Mouse (Mus musculus): ENCODE data around the gene Psmg3. TPM values are rescaled to one million over a fixed set of nuclear protein-coding genes. Genes with fewer than 3 reads are reported as not detected.

Psmg3 gene
- total RNA-seq, 1 experiment from 2014 or later: 7.3 TPM

DNA sequence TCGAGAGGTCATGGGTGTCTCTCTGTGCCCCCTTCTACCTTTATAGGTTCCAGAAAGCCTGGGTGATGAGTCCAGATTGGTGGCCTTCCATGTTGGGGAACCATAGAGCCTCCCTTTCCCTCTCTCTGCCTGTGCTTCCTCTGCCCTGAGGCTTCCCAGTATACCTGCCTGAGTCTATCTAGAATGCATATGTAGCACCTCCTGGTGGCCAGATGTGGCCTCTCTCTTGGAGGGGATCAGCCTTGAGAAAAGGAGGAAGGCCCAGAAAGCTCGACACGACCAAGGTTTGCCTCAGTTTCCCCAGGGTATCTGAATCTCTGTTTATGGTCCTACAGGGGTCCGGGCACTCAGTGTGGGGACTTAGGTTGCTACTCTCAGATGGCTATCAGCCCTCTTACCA is 7.9 kb downstream of the Psmg3 start:
- ATAC-seq (replicated peaks in 1 of 2; ENCODE audit: insufficient read depth in 1 of 2, low FRiP score in 2 of 2, low TSS enrichment in 1 of 2, low read depth in 1 of 2, poor library complexity in 2 of 2, severe bottlenecking in 2 of 2): peak; percentile 34 to 63; a peak in 2 of 4 replicates

DNA sequence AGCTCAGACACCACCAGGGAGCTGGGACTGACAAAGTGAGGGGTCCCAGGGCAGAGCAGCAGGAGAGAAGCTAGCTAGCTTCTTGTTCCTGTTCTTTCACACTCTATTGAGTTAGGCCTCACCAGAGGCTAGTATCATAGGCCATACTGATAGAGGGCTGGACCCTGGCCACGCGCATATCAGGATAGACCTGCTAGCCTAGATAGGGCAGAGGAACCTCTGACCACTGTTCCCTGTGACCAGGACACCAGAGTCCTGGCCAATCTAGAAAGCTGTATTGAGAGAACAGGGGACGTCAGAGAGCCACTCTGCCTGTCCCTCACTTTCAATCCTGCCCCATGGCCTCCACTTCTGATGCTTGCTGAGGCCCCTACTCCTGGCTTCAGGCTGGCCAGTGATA is 8.6 kb downstream of the Psmg3 start:
- ATAC-seq (replicated peaks in 1 of 2; ENCODE audit: insufficient read depth in 1 of 2, low FRiP score in 2 of 2, low TSS enrichment in 1 of 2, low read depth in 1 of 2, poor library complexity in 2 of 2, severe bottlenecking in 2 of 2): no peak

DNA sequence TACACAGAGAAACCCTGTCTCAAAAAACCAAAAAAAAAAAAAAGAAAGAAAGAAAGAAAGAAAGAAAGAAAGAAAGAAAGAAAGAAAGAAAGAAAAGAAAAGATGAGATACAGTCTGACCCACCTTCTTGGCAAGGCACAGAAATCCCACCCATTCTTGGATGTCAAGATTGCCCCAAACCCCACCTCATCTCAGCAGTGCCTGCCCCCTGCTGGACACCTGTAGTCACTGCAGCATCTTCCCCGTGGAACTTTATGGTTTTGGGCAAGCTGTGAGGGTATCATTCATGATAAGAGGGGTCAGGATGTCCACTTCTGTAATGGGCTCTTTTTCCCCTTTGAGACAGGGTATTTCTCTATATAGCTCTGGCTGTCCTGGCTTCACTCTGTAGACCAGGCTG is 9.4 kb downstream of the Psmg3 start:
- ATAC-seq (replicated peaks in 1 of 2; ENCODE audit: insufficient read depth in 1 of 2, low FRiP score in 2 of 2, low TSS enrichment in 1 of 2, low read depth in 1 of 2, poor library complexity in 2 of 2, severe bottlenecking in 2 of 2): peak in 1 of 2 experiments; percentile 34; a peak in 1 of 4 replicates

DNA sequence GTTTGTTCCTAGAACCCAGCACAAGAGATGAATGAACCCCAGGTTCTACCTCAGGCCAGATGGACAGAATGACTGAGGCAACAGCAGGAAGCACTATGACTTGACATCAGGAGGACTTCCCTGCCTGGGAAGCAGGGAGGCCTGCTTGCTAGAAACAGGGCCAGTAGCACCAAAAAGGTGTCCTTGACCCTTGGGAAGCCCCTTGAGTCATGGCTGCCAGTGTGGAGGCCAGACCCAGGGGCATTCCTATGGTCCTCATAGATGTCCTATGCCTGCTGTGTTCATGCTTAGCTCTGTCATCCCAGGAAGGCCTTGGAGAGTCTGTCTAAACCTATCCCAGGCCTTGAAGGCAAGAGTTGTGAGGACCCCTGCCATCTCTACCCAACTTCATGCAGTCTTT is 10.2 kb downstream of the Psmg3 start:
- no peak for ATAC-seq (replicated peaks in 1 of 2; ENCODE audit: insufficient read depth in 1 of 2, low FRiP score in 2 of 2, low TSS enrichment in 1 of 2, low read depth in 1 of 2, poor library complexity in 2 of 2, severe bottlenecking in 2 of 2)

DNA sequence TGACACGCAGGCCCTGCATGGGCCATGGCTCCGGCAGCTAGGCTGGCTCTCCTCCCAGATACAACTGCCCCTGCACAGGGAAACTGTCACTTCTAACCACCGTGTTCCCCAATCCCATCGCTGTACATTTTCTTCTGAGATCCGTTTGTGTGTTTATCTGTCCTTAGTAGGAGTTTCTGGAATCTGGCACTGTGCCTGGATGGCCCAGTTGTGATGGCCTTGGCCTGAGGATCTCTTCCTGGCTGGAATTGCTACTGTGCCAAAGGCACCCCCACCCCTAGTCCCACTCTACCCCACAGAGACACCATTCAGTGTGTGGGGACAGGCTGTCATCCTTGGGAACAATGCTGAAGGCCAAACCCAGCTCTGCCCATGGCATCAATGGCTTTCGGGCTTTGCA is 10.7 kb downstream of the Psmg3 start:
- no peak for ATAC-seq (replicated peaks in 1 of 2; ENCODE audit: insufficient read depth in 1 of 2, low FRiP score in 2 of 2, low TSS enrichment in 1 of 2, low read depth in 1 of 2, poor library complexity in 2 of 2, severe bottlenecking in 2 of 2)

DNA sequence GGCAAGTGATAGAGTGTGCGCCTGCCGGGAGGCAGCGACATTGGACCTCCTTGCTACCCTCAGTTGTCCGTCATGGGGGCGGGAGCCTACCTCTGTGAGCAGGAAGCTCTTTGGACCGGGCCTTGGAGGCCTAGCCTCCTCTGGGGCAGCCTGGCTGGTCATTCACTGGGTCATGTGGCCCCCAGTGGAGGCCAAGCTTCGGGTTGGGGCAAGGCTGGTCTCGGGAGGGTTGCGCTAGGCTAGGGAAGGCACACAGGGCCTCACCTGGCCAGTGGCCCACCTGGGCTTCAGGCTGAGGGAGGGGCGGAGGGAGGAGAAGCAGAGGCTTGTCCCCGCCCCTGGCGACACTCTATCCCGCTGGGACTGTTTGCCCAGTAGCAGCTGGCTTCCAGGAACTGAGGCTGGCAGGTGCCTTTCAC is 12.7 kb downstream of the Psmg3 start:
- no peak for ATAC-seq (replicated peaks in 1 of 2; ENCODE audit: insufficient read depth in 1 of 2, low FRiP score in 2 of 2, low TSS enrichment in 1 of 2, low read depth in 1 of 2, poor library complexity in 2 of 2, severe bottlenecking in 2 of 2)

DNA sequence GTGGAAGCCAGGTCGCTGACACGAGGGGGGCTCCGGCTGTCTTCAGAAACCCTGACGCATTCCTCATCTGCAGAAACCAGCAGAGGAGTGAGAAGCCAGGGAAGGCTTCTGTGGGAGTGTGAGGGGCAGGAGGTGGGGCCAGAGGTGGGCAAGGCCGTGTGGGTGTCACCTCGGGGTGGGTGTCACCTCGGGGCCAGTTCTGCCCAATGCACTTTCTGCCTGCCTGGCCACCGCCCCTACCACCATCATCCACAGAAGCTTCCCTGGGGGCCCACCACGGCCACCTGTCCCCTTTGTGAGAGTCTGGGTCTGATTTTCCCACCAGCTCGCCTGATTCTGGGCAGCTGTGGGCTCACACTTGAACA is 13.6 kb downstream of the Psmg3 start:
- ATAC-seq (replicated peaks in 1 of 2; ENCODE audit: insufficient read depth in 1 of 2, low FRiP score in 2 of 2, low TSS enrichment in 1 of 2, low read depth in 1 of 2, poor library complexity in 2 of 2, severe bottlenecking in 2 of 2): no peak

DNA sequence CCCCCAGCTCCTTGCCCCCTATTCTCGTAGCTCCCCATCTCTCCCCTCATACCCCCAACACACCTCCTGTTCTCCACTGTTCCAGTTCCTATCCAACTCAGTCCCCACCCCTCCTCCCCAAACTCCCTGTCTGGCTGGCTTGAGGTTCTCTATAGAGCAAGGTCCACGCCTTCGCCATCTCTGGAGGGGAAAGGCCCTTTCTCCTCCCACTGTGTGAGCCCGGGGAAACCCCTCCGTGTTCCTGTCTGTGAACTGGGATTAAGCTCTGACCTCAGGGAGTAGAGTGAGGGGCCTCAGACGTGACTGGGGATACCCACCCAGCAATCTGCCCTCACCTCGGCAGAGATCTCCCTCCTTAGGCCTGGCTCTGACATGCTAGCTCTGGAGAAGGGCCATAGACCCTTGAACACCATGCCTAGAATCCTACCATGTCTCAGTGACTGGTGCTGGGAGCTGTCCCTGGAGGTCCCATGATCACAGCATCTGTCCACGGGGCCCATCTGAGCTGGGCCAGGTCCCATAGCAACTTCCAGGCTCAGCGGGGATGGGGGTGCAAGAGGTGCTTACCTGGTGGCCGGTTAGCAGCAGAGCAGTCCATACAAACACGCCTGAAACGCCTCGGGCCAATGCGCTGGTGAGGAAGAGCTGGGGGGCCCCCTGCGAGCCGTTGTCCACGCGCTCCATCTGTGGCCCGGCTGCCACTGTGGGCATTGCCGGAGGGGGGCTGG is 14.1 kb downstream of the Psmg3 start:
- no peak for ATAC-seq (replicated peaks in 1 of 2; ENCODE audit: insufficient read depth in 1 of 2, low FRiP score in 2 of 2, low TSS enrichment in 1 of 2, low read depth in 1 of 2, poor library complexity in 2 of 2, severe bottlenecking in 2 of 2)

DNA sequence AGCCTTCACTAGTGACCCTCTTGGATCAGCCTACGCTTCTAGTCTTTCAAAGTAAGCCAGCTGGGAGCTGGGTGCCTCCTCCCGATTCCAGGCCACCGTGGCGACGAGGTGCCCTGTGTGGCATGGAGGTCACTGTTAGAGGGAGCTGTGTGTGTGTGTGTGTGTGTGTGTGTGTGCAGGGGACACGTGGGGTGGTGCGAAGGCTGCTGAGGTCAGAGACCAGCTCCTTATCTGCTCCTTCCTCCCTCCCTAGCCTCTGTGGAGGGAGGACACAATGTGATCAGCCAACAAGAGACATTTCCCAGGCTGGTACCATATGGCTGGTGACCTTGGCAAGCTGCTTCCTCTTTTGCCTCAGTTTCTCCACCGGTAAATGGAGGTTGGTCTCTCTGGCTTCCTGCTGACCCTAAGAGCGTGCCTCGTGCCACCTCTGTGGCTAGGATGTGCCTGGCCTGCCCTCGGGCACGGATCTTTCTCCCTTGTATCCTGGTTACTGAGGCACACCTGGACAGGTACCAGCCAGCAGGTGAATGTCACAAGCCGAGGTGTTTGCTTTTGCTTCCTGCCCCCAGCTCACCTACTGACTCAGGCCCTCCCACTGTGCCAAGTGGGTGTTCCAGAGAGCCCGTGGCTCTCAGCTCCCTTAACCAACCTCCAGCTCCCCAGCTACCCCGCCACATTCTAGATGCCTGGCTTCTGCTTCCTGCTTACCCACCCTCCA is 14.8 kb downstream of the Psmg3 start:
- ATAC-seq (replicated peaks in 1 of 2; ENCODE audit: insufficient read depth in 1 of 2, low FRiP score in 2 of 2, low TSS enrichment in 1 of 2, low read depth in 1 of 2, poor library complexity in 2 of 2, severe bottlenecking in 2 of 2): no peak

DNA sequence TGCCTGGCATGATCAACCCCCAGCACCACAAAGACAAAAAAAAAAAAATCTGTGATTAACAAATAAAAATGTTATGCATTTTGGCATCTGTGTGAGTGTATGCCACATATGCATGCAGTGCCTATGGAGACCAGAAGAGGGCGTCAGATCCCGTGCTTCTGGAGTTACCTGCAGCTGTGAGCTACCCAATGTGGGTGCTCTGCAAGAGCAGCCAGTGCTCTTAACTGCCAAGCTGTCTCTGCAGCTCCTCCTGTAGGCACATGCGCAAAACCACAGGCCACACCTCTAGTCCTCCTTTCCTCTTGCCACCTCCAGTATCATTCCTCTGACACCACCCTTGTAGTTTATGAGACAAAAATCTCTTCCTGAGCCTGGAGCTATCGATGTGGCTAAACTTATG is 17.3 kb downstream of the Psmg3 start:
- ATAC-seq (replicated peaks in 1 of 2; ENCODE audit: insufficient read depth in 1 of 2, low FRiP score in 2 of 2, low TSS enrichment in 1 of 2, low read depth in 1 of 2, poor library complexity in 2 of 2, severe bottlenecking in 2 of 2): no peak

DNA sequence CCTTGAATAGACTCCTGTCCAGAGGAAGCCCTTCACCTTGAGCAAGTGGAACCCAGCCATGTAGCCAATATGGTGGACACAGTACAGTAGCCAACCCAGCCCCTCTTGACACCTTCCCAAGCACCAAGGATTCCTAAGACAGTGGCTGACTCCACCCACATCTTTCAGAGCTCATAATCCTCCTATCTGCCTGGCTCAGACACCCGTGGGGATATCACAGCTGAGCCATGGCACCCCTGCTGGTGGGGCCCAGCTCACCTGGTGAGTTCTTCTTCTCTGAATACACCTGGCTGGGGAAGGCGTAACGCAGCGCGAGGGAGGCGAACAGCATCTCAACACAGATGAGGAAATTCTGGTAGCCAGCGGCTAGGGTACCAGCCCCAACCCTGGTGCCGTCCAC is 20.8 kb downstream of the Psmg3 start:
- no peak for ATAC-seq (replicated peaks in 1 of 2; ENCODE audit: insufficient read depth in 1 of 2, low FRiP score in 2 of 2, low TSS enrichment in 1 of 2, low read depth in 1 of 2, poor library complexity in 2 of 2, severe bottlenecking in 2 of 2)

DNA sequence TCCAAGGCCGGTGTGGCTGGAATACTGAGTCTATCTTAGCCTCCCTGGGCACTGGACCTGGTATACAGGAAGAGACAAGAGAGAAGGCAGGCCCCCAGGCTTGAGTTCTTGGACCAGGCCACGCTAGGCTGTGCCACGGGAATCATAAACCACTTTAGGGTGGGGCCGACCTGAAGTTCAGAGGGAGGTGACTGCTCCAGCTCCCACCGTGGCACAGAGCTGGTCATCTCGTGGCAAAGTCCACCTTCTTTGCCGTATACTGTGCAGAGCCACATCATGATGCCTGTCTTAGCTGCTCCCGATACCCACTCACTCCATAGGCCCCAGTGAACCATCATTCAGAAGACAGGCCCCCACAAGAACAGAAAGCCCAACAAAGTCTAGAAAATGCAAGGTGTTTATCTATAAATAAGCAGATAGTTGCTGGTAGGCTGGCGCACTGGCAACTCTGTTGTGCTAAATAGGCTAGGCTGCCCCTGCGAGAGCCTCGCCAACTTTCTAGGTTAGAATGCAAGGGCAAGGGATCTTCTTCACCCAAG is 22.0 kb downstream of the Psmg3 start:
- peak in 1 of 2 experiments; percentile 2; a peak in 1 of 4 replicates for ATAC-seq (replicated peaks in 1 of 2; ENCODE audit: insufficient read depth in 1 of 2, low FRiP score in 2 of 2, low TSS enrichment in 1 of 2, low read depth in 1 of 2, poor library complexity in 2 of 2, severe bottlenecking in 2 of 2)

DNA sequence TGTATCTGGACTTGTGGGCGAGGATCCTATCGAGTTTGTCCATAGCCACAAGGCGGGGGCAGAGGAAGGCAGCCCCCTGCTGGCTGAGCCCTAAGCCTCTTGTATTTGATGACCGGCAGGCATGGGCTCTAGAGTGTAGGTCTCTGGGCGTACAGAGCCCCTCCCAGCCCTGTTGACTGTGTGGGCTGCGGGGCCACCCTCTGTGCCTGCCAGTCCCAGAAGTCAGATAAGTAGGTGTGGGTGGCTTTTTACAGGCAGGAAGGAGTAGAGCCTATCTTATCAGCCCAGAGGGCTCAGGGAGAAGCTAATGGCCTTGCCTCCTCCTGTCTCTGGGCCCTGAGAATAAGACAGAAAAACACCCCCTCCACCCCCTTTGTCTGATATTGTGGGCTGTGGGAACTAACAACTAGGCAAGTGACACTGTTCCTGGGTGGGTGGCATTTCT is 22.6 kb downstream of the Psmg3 start:
- ATAC-seq (replicated peaks in 1 of 2; ENCODE audit: insufficient read depth in 1 of 2, low FRiP score in 2 of 2, low TSS enrichment in 1 of 2, low read depth in 1 of 2, poor library complexity in 2 of 2, severe bottlenecking in 2 of 2): peak; percentile 50 to 63

DNA sequence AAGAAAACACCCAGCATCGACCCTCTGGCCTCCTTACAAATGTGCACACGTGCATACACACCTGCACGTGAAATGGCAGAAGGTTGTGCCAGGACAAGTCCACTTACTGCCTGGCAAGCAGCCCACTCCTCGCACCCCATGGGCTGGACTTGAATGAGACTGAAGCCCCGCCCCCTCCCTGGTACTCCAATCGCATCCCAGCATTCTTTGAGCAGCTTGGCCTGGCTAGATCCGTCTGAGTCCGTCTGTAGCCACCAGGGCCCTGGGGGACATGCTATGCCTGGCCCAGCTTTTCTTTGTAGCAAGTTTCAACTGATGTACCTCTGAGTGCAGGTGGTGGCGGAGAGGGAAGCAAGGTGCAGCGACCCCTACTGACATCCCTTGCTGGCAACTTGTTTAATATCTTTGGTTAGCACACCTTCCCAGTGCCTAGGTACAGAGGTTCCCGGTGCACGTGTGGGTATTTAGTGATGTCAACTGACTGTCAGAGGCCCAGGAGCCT is 23.0 kb downstream of the Psmg3 start:
- peak; percentile 24 to 45 for ATAC-seq (replicated peaks in 1 of 2; ENCODE audit: insufficient read depth in 1 of 2, low FRiP score in 2 of 2, low TSS enrichment in 1 of 2, low read depth in 1 of 2, poor library complexity in 2 of 2, severe bottlenecking in 2 of 2)

DNA sequence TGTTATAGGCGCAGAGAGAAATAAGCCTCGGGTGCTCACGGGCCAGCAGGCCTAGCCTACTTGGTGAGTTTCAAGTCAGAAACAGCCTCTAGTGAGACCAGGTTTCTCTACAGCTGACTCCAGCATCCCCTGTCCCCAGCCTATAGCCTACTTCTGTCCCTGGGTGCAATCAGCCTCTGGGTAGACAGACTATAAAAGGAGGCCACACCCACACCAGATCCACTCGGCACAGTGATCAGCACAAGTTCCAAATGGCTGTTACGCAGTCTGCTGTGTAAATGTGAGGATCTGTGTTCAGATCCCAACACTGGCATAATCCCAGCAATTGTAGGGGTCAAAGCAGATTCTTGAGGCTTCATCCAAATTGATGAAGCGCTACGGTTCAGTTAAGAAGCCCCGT is 23.5 kb downstream of the Psmg3 start:
- no peak for ATAC-seq (replicated peaks in 1 of 2; ENCODE audit: insufficient read depth in 1 of 2, low FRiP score in 2 of 2, low TSS enrichment in 1 of 2, low read depth in 1 of 2, poor library complexity in 2 of 2, severe bottlenecking in 2 of 2)

DNA sequence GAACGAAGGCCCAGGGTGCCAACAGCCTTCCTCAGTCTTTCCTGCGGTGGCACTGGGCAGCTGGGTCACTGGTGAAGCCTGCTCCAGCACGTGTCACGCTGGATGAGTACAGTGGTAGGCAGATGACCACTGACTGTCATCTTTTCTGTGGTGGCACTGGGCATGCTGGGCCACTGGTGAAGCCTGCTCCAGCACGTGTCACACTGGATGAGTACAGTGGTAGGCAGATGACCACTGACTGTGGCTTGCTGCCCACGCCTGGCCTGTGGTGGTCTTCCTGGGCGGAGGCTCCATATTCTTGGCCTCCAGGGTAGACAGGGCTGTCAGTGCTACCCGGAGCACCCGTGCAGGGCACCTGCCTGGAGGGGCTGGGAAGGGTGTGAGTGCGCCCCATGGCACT is 24.8 kb downstream of the Psmg3 start:
- no peak for ATAC-seq (replicated peaks in 1 of 2; ENCODE audit: insufficient read depth in 1 of 2, low FRiP score in 2 of 2, low TSS enrichment in 1 of 2, low read depth in 1 of 2, poor library complexity in 2 of 2, severe bottlenecking in 2 of 2)

DNA sequence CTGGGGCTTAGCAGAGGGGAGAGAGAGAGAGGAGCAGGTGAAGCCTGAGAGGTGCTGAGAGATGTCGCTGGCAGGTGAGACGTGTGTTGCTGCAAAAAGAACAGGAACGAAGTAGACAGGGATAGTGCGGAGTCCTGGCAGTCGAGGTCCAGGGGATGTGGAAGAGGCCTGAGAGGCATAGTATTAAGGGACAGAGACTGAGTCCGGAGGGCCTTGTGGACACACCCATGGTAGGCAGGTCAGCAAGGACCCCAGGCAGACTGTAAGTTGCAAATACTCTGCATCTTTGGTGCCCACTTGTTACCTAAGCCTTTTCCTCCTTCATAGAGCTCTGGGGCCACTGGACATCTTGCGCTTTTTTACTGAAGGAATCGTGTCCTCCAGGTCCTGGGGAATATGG is 25.5 kb downstream of the Psmg3 start:
- no peak for ATAC-seq (replicated peaks in 1 of 2; ENCODE audit: insufficient read depth in 1 of 2, low FRiP score in 2 of 2, low TSS enrichment in 1 of 2, low read depth in 1 of 2, poor library complexity in 2 of 2, severe bottlenecking in 2 of 2)

DNA sequence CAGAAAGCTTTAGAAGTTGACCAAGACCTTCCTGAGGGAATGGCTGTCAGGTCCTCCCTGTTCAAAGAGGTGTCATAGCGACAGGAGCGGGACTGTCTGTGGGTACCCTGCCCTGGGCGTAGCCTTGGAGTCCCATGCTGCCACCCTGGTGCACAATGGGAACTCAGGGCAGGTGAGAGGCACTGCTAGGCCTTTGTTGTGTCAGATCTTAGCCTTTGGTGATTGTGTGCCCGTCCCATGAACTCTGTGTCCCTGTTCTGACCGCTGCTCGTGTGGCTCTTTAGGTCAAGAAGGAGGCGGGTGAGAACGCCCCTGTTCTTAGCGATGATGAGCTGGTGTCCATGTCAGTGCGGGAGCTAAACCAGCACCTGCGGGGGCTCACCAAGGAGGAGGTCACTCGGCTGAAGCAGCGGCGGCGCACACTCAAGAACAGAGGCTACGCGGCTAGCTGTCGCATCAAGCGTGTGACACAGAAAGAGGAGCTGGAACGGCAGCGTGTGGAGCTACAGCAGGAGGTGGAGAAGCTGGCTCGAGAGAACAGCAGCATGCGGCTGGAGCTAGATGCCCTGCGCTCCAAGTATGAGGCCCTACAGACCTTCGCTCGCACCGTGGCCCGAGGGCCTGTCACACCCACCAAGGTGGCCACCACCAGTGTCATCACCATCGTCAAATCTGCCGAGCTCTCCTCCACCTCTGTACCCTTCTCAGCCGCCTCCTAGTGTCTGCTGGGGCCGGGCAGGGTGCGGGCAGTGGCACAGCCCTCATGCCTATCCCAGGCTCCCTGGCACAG is 26.7 kb downstream of the Psmg3 start:
- ATAC-seq (replicated peaks in 1 of 2; ENCODE audit: insufficient read depth in 1 of 2, low FRiP score in 2 of 2, low TSS enrichment in 1 of 2, low read depth in 1 of 2, poor library complexity in 2 of 2, severe bottlenecking in 2 of 2): no peak

All from hematopoietic stem cell, adult 5-6 weeks (primary cell).